Mouse (Mus musculus) splenic B cell, adult 2 months (primary cell): Measurements from ENCODE around the gene Nck2.
"Not testable (repeated sequence)": the region's sequence is repeated elsewhere in the genome, so short reads cannot be mapped to it uniquely, and the experiment has no call there.

ENCODE experiments used
- DNase-seq: peaks from one replicate; pipeline ENCODE4 v3.0.0-alpha.2; 2011; ENCODE audit warnings: low read depth, low spot score
- H3K27me3 ChIP-seq: 2 replicates; pipeline ENCODE4 v1.6.1; 2012; ENCODE audit warnings: mild to moderate bottlenecking, low read length, moderate library complexity, mixed read lengths; ENCODE audit not compliant: control insufficient read depth, poor library complexity, insufficient read depth, severe bottlenecking
- H3K36me3 ChIP-seq: 2 replicates; pipeline ENCODE4 v1.6.1; 2012; ENCODE audit warnings: mild to moderate bottlenecking, low read length, moderate library complexity, mixed read lengths; ENCODE audit not compliant: control insufficient read depth, poor library complexity, insufficient read depth, severe bottlenecking

Gene Nck2

GRCm38 (mm10) chr1:43520216-43520988, 76.0 kb downstream of the Nck2 start:
- no peaks in the 10 kb centered on the region for H3K27me3 ChIP-seq
- H3K36me3 ChIP-seq = no peaks in the 10 kb centered on the region
- DNase-seq = no peak

DNA sequence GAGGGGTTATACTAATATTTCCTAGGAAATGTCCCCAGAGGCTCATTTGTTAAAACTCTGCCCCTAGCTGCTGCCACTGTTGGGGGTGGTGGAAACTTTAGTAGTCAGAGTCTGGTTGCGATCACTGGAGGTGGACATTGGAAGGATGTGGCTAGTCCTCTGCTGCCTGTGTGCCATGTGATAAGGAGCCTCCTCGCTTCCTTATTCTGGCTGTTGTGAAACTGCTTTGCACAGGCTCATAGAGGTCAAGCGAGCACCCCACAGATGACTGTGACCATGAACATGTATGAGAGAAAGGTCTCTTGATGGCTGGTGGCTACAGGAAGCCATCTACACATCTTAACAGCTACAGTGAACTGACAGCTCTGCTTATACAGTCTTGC, 76.6 kb downstream of the Nck2 start:
- no peaks in the 10 kb centered on the region for H3K36me3 ChIP-seq
- H3K27me3 ChIP-seq = no peaks in the 10 kb centered on the region
- DNase-seq = no peak

DNA sequence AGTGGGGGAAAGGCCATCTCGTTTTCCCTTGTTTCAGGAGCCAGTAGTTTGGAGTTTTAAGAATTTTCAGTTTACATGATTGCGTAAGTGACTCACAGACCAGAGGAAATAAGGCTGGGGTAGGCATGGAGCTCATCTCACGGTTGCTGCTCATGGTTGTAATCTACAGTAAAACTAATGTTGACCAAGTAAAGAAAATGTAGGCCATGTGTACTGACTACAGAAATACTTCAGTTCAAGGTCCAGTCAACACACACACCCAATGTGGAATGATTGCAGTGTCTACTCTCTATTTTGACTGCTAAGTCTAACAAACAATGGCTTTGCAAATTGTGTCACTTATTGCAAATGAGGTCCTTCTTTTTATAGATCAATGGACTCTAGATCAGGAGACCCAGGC, 77.1 kb downstream of the Nck2 start:
- no peaks in the 10 kb centered on the region for H3K36me3 ChIP-seq
- H3K27me3 ChIP-seq = no peaks in the 10 kb centered on the region
- DNase-seq = no peak

DNA sequence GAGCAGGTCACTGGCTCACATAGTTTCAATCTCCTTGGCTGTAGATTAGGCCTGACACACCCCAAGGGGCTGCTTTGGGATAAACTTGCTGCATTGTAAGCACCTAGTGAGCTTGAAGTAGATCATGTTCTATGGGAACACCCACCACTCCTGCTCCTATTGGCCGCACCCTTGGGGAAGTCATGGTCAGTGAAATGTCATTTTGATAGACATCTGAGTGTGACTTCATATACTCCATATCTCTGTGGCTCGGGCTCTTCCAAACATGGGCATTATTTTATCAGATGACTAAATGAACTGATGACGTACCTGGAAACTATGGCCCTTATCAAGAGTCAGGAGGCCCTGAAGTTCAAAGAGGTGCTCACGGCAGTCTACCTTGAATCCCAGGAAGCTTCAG, 77.6 kb downstream of the Nck2 start:
- no peaks in the 10 kb centered on the region for H3K27me3 ChIP-seq
- DNase-seq = no peak
- H3K36me3 ChIP-seq = no peaks in the 10 kb centered on the region

DNA sequence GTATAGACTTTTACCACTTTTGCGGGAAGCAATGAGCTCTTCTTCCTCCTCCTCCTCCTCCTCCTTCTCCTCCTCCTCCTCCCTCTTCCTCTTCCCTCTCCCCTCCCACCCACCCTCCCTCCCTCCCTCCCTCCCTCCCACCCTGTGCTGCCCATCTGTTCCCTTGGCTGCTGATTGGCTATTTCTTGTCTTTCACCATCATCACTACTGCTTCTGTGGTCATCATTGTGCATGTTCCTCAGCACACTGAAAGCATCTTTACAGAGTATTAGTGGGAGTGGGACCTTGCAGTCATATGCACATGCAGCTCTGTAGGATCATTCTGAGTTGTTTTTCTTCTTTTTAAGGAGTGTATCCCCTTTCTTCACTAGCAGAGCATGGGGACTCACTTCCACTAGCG, 78.6 kb downstream of the Nck2 start:
- Histone ChIP-seq H3K36me3 (no peaks in the 10 kb centered on the region), H3K27me3 (no peaks in the 10 kb centered on the region)
- DNase-seq = no peak

DNA sequence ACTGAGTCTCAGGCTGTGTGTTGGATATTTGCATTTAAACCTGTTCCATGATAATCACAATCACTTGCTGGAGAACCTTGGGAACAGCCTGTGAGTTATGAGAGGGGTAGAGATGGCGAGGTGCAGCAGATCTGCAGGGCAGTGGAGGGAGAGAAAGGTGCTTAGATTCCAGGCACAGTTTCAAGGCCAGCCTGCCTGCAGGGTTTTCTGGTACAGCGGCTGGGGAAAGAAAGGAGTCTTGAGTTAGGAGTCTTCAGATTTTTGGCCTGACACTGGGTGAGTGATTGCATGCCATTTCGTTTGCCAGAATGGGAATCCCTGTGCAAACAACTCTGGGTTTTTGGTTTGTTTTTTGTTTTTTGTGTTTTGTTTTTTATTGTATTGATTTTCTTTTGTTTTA, 80.0 kb downstream of the Nck2 start:
- Histone ChIP-seq H3K36me3 (no peaks in the 10 kb centered on the region), H3K27me3 (no peaks in the 10 kb centered on the region)
- DNase-seq = no peak

DNA sequence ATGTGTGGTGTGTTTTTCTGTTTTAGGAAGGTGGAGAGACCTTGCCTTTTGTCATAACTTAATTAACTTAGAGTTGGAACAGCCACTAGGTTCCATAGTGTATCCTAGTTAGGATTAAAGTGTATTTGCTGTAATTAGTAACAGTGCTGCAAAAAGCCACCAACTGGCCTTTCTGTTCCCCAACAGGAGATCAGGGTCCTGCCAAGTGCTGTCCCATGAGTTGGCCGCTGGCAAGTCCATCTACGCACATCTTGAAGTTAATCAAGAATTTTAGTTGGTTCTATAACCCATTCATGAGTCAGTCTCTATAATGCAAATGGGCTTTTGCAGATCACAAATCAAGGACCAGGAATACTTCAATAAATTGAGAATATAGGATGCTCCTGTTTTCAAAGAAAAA, 83.9 kb downstream of the Nck2 start:
- DNase-seq = no peak
- H3K27me3 ChIP-seq = no peaks in the 10 kb centered on the region
- no peaks in the 10 kb centered on the region for H3K36me3 ChIP-seq

DNA sequence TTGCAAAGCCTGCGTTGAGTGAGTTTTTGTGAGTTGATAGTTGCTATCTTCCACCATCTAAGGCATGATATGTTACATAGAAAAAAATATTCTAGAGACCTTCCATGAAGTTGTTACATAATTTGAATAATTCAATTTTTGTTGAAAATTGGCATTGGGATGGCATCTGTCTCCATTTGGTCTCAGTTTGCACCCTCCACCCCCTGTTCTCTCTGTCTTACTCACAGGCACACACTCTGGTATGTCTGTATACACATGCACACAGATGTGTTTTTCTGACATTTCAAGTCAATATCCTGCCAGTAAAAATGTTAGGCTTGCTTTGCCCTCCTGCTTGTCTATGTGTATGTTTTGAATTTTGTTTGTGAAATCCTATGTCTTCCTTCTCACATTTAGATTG, 84.7 kb downstream of the Nck2 start:
- no peaks in the 10 kb centered on the region for H3K27me3 ChIP-seq

GRCm38 (mm10) chr1:43530295-43531020, 86.1 kb downstream of the Nck2 start:
- no peak for DNase-seq
- Histone ChIP-seq H3K27me3 (no peaks in the 10 kb centered on the region), H3K36me3 (no peaks in the 10 kb centered on the region)

More for the DNA sequence above, 84.7 kb downstream of the Nck2 start:
- no peak for DNase-seq
- H3K36me3 ChIP-seq = no peaks in the 10 kb centered on the region

DNA sequence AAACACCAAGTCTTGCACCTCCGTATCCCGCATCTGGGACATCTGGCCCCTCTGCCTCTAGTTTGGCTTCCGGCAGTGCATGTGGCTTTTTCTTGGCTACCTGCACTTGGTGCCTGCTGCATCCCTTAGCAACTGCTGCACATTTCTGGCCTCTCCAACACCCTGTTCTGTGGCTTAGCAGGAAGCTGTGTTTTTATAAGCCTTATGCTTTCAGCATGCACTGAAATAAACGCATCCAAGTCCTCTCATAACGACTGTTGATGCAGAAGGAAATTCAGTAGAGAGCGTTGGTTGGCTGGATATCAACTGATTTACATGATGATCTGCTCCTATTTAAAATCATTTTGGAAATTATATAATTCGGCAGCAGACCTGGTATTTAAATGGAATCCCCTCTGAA, 86.9 kb downstream of the Nck2 start:
- no peak for DNase-seq
- no peaks in the 10 kb centered on the region for H3K27me3 ChIP-seq
- H3K36me3 ChIP-seq = no peaks in the 10 kb centered on the region

DNA sequence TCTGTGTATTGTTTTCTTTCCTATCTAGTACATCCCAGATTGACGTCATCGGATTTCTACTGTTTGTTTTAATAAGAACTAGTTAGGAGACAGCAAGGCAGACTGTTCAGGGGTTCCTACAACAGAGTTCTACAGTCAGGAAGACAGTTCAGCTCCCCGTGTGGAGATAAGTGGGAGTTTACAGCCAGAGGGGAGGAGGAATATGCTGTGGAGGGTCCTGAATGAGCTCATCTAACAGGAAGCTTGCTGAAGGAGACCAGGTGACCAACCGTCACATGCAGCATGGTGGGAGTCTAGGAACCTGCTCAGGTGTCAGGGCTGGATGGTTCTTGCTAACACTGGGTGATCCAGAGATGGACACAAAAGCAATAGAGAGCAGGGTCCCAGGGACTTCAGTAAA, 87.9 kb downstream of the Nck2 start:
- no peak for DNase-seq
- Histone ChIP-seq H3K27me3 (no peaks in the 10 kb centered on the region), H3K36me3 (no peaks in the 10 kb centered on the region)

GRCm38 (mm10) chr1:43533497-43533896, 89.1 kb downstream of the Nck2 start:
- DNase-seq, H3K36me3 ChIP-seq, H3K27me3 ChIP-seq: not testable (repeated sequence)

- Histone ChIP-seq H3K36me3 (no peaks in the 10 kb centered on the region), H3K27me3 (no peaks in the 10 kb centered on the region)
- DNase-seq = no peak
Observed at GRCm38 (mm10) chr1:43534060-43534760, 89.8 kb downstream of the Nck2 start.

DNA sequence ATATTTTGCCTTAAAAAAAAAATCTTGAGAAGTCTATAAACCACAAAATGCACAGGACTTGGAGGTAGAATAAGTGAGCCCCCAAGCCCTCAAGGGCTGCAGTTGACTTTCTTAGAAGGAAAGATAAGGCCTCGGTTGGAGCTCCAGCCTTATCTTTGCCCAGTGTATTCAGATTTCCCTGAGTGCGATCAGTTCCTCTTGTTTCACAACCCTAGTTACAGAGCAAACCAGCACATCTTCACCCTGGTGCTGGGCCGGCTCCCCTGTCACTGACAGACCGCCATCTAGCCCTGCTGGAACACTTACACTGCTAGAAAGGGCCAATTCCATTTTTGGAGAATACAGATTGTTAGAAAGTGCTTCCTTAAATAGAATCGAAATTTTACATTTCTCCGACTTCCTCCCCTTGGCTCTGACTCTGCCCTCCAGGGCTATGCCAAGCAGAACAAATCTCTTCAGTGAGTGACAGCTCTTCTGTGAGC, 91.2 kb downstream of the Nck2 start:
- Histone ChIP-seq H3K36me3 (no peaks in the 10 kb centered on the region), H3K27me3 (no peaks in the 10 kb centered on the region)
- no peak for DNase-seq

DNA sequence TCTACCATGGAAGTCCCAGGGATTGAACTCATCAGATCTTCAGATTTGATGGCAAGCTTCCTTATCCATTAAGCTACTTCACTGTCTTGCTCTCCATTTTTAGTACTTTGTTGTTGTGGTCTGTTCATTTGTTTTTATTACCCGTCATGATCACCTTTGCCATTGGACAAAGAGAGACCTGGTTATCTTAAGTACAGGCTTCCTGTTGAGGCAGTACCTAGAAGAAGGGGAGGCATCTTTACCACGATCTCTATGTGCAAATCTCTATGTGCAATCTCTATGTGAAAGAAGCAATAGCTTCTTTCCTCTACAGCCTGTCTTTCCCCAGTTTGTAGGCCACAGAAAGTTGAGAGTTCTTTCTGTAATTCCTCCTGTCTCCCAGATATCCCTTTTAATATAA, 91.9 kb downstream of the Nck2 start:
- no peaks in the 10 kb centered on the region for H3K36me3 ChIP-seq
- no peak for DNase-seq
- no peaks in the 10 kb centered on the region for H3K27me3 ChIP-seq
